Mouse (Mus musculus) testis, adult 2 months (tissue): ENCODE data around the gene Dnah11. TPM values are rescaled to one million over a fixed set of nuclear protein-coding genes. Genes with fewer than 3 reads are reported as not detected.

ENCODE experiments used
- H3K27ac ChIP-seq: fragments of 200-500 bp; 2 replicates; pipeline ENCODE4 v1.5.1; 2012; ENCODE audit warnings: low read depth, low read length; ENCODE audit not compliant: control insufficient read depth, insufficient read depth
- H3K27me3 ChIP-seq: fragments of 200-500 bp; 2 replicates; pipeline ENCODE4 v1.6.1; 2012; ENCODE audit warnings: mild to moderate bottlenecking, low read length, moderate library complexity; ENCODE audit not compliant: control insufficient read depth, insufficient read depth
- H3K36me3 ChIP-seq: fragments of 200-500 bp; 2 replicates; pipeline ENCODE4 v1.6.1; 2012; ENCODE audit warnings: mild to moderate bottlenecking, low read length; ENCODE audit not compliant: control insufficient read depth, insufficient read depth
- H3K4me1 ChIP-seq: fragments of 200-500 bp; 2 replicates; pipeline ENCODE4 v1.6.1; 2012; ENCODE audit warnings: low read length; ENCODE audit not compliant: control insufficient read depth, insufficient read depth
- H3K4me3 ChIP-seq: fragments of 200-500 bp; 2 replicates; pipeline ENCODE4 v1.5.1; 2012; ENCODE audit warnings: low read depth, mild to moderate bottlenecking, low read length, moderate library complexity, mixed read lengths; ENCODE audit not compliant: control insufficient read depth
- CTCF ChIP-seq: fragments of 200-500 bp; IDR thresholded peaks from 2 replicates; pipeline ENCODE4 v1.5.1; 2012; ENCODE audit warnings: low read depth, mild to moderate bottlenecking, inconsistent platforms, low read length, moderate library complexity; ENCODE audit not compliant: control insufficient read depth, insufficient read depth, insufficient replicate concordance
- POLR2A ChIP-seq: fragments of 200-500 bp; IDR thresholded peaks from 2 replicates; pipeline ENCODE4 v1.6.1; 2012; ENCODE audit warnings: low read depth, mild to moderate bottlenecking, inconsistent platforms, low read length, moderate library complexity; ENCODE audit not compliant: control insufficient read depth
- polyA plus RNA-seq: library from polyadenylated mRNA; depleted of rRNA; stranded (reverse); fragments of >200 nt; gene quantifications from 2 replicates; pipeline ENCODE4 v1.2.3, GENCODE M21; 2012; rRNA removed

Dnah11 gene
- polyA plus RNA-seq, 1 experiment = 0.22 TPM

DNA sequence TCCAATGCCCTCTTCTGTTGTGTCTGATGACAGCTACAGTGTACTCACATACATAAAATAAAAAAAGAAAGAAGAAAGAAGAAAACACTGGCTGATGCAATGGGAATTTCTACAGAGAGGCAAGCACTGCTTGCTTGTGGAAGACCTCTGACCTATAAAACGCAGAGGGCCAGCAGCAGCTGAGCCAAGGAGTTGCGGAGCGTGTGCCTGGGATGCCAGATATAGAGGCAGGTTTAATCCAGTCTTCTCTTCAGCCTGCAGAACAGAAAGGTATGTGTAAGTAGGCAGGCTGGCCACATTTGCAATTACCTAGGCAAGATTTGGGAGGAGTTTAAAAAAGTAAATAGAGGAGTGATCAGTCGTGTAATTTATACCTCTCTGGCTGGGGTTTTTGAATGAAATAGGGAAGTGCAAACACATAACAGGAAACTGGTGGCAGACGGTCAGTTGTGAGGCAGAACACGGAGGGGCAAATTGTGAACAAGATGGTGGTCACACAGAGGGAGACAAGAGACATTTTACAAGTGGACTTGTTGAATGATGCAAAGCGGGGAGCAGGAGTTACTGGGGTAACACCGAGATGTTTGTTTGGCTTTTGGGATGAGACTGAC is 367.4 kb downstream of the Dnah11 start:
- Histone ChIP-seq H3K4me3 (no peak overlapping the region), H3K36me3 (no peaks in the 10 kb centered on the region), H3K4me1 (no peaks in the 10 kb centered on the region), H3K27me3 (no peaks in the 10 kb centered on the region), H3K27ac (no peak overlapping the region)
- TF ChIP-seq CTCF = no peak
- no peak for TF ChIP-seq POLR2A

DNA sequence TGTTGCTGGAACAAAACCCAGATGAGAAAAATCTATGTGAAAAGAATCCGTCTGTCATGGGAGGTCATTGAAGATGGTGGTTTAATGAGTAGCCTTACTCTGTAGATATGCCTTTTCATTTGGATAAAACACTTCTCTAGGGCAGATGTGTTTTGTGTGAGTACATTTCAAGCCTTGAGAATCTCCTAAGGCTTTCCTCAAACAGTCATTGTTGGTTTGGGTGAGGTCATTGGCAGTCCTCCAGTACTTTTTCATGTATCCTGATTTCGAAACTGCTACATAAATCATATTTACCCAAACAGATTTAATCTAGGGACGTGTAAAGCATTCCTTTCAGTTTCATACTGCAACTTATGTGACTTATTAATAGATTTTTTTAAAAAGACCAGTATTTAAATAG is 370.5 kb downstream of the Dnah11 start:
- no peaks in the 10 kb centered on the region for H3K27me3 ChIP-seq
- no peaks in the 10 kb centered on the region for H3K4me1 ChIP-seq
- no peak overlapping the region for H3K4me3 ChIP-seq
- TF ChIP-seq POLR2A (no peak), CTCF (no peak)
- no peak overlapping the region for H3K27ac ChIP-seq
- H3K36me3 ChIP-seq = no peaks in the 10 kb centered on the region

Other genes starting within 250 kb of the Dnah11 start
- 2.0 and 2.3 TPM in 2 replicates for gene Sp4, start 102.4 kb upstream of the Dnah11 start, polyA plus RNA-seq